Mouse (Mus musculus): ENCODE data around the gene Emid1. TPM values are rescaled to one million over a fixed set of nuclear protein-coding genes. Genes with fewer than 3 reads are reported as not detected.
A peak's percentile ranks its signal among the peaks of the same experiment; 100 is the strongest.

Gene Emid1
- polyA plus RNA-seq, 1 experiment from 2014 or later: 48.7 TPM

DNA sequence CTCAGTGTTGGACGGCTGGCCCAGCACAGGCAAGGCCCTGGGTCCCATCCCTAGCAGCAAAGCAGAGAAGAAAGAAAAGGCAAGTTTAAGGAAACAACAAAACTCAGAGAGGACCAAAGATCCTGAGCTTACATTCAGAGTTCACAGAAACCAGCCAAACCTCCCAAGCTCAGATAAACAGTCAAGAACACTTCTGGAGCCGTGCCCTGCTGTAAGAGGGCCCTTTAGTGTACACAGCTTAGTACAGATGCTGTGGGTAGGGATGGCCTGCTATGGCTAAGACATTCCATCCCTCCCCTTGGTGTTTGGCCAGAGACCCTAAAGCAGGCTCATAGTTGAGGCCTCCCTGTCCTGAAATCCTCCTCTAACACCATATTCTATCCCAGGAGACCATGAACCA is 13.4 kb downstream of the Emid1 start:
- Histone ChIP-seq H3K9me3 (ENCODE audit: control insufficient read depth, low read length) (no peaks in the 10 kb centered on the region), H3K36me3 (ENCODE audit: control insufficient read depth, insufficient read depth, low read length) (no peaks in the 10 kb centered on the region), H3K27me3 (ENCODE audit: control insufficient read depth, insufficient read depth, low read length) (no peaks in the 10 kb centered on the region), H3K9ac (ENCODE audit: low read length) (no peak overlapping the region), H3K4me1 (replicated peaks; ENCODE audit: control insufficient read depth, insufficient read depth) (peaks cover 12% of the 10 kb centered on the region; the same call in 1 of the 2 replicates), H3K4me3 (ENCODE audit: low read depth, low read length) (no peak overlapping the region), H3K4me2 (replicated peaks; ENCODE audit: low read depth) (peak overlapping the region; percentile 29; the same call in 1 of the 2 replicates), H3K27ac (replicated peaks) (peak overlapping the region; percentile 79)
- ATAC-seq (ENCODE audit: low FRiP score, low TSS enrichment): no peak
- TF ChIP-seq CTCF (IDR thresholded peaks at IDR 0.05; ENCODE audit: low read depth): no peak
- TF ChIP-seq EP300 (optimal IDR thresholded peaks at IDR 0.05): no peak
- DNase-seq (ENCODE audit: low spot score): no peak
- WGBS: 34% methylated on average over 2 of the region's 2 CpGs

DNA sequence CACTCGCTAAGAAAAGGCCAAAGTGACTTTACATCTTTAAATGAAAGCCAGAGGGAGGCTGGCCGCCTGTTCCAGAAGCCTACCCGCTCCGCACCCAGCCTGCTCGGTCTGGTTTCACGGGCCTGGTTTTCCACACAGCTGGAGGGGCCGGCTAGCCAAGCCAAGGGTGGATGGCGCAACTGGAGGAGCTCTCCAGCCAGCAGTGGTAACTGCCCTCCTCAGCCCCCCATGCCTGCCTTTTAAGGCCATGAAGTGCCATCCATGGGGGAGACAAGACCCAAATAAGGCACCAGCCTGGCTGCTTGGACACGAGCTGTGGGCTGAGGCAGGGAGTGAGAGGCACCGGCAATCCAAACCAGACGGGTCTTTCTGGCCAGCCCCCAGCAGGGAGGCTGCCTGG is 16.1 kb downstream of the Emid1 start:
- TF ChIP-seq CTCF (IDR thresholded peaks at IDR 0.05; ENCODE audit: low read depth) (no peak), EP300 (optimal IDR thresholded peaks at IDR 0.05) (no peak)
- DNase-seq (ENCODE audit: low spot score) (no peak), ATAC-seq (ENCODE audit: low FRiP score, low TSS enrichment) (peak; percentile 70; the same call in 1 of the 2 replicates)
- no peaks in the 10 kb centered on the region for H3K27me3 ChIP-seq (ENCODE audit: control insufficient read depth, insufficient read depth, low read length)
- H3K9ac ChIP-seq (ENCODE audit: low read length): peak overlapping the region; percentile 35; the same call in 1 of the 2 replicates
- peak overlapping the region; percentile 77 for H3K27ac ChIP-seq (replicated peaks)
- H3K4me3 ChIP-seq (ENCODE audit: low read depth, low read length): 0 out of 2 replicates have a peak overlapping the region, but pooled peaks have one; percentile 15
- H3K4me2 ChIP-seq (replicated peaks; ENCODE audit: low read depth): no peak overlapping the region
- H3K4me1 ChIP-seq (replicated peaks; ENCODE audit: control insufficient read depth, insufficient read depth): peaks cover 9% of the 10 kb centered on the region; the same call in 1 of the 2 replicates
- 60% methylated on average over 11 of the region's 11 CpGs for WGBS
- no peaks in the 10 kb centered on the region for H3K36me3 ChIP-seq (ENCODE audit: control insufficient read depth, insufficient read depth, low read length)
- H3K9me3 ChIP-seq (ENCODE audit: control insufficient read depth, low read length): no peaks in the 10 kb centered on the region

DNA sequence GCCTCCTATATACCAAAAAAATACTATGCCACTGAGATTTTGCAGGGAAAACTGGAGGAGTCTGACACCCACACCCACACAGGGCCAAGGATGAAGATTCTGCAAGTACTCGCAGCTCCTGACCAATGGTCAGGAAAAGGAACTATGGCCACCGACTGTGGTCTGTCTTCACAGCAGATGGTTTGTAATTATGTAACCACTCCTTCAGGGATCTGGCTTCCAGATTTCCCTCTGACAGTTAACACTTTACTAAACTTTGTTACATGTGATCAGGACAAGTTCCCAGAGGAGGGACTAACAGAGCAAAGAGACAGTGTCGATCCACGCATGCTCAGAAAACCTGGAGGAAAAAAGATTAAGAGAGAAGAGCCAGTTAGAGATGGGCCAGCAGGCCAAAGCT is 19.3 kb downstream of the Emid1 start:
- Histone ChIP-seq H3K27ac (replicated peaks) (no peak overlapping the region), H3K4me3 (ENCODE audit: low read depth, low read length) (no peak overlapping the region), H3K27me3 (ENCODE audit: control insufficient read depth, insufficient read depth, low read length) (no peaks in the 10 kb centered on the region), H3K4me2 (replicated peaks; ENCODE audit: low read depth) (no peak overlapping the region), H3K36me3 (ENCODE audit: control insufficient read depth, insufficient read depth, low read length) (no peaks in the 10 kb centered on the region; the same call in 1 of the 2 replicates), H3K9me3 (ENCODE audit: control insufficient read depth, low read length) (no peaks in the 10 kb centered on the region), H3K9ac (ENCODE audit: low read length) (no peak overlapping the region), H3K4me1 (replicated peaks; ENCODE audit: control insufficient read depth, insufficient read depth) (0 out of 2 replicates have a peak, but pooled peaks cover 3% of the 10 kb centered on the region)
- TF ChIP-seq EP300 (optimal IDR thresholded peaks at IDR 0.05): no peak
- TF ChIP-seq CTCF (IDR thresholded peaks at IDR 0.05; ENCODE audit: low read depth): no peak
- WGBS: 52% methylated on average over 4 of the region's 4 CpGs
- no peak for ATAC-seq (ENCODE audit: low FRiP score, low TSS enrichment)
- DNase-seq (ENCODE audit: low spot score): no peak

DNA sequence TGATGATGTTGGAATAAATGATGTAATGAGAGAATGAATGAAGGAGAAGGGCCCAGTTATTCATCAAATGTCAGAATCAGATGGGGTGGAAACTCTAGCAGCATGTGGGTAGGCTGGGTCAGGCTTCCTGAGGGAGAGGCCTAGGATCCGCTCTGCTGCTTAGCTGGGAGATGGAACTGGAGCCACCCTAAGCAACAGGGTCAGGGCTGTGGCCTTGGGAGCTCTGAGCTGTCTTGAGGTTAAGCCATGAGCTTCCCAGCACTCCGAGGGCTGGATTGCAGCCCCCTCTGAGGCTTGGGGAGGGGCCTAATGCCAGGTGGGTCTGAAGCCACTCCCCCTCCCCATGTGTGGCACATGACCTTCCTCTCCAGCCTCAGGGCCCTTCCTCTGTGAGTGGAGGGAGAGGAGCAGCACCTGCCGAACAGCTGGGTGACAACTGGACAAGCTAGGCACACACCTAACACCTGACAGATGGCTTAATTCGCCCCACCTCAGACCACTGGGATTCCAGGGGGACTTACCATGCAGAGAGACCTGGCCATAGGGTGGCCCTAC is 21.9 kb downstream of the Emid1 start:
- no peak overlapping the region for H3K4me3 ChIP-seq (ENCODE audit: low read depth, low read length)
- no peaks in the 10 kb centered on the region; the same call in 1 of the 2 replicates for H3K36me3 ChIP-seq (ENCODE audit: control insufficient read depth, insufficient read depth, low read length)
- H3K4me2 ChIP-seq (replicated peaks; ENCODE audit: low read depth): no peak overlapping the region
- DNase-seq (ENCODE audit: low spot score) (no peak), ATAC-seq (ENCODE audit: low FRiP score, low TSS enrichment) (no peak)
- no peak overlapping the region for H3K27ac ChIP-seq (replicated peaks)
- H3K27me3 ChIP-seq (ENCODE audit: control insufficient read depth, insufficient read depth, low read length): no peaks in the 10 kb centered on the region
- H3K9me3 ChIP-seq (ENCODE audit: control insufficient read depth, low read length): no peaks in the 10 kb centered on the region
- 0 out of 2 replicates have a peak, but pooled peaks cover 3% of the 10 kb centered on the region for H3K4me1 ChIP-seq (replicated peaks; ENCODE audit: control insufficient read depth, insufficient read depth)
- no peak overlapping the region for H3K9ac ChIP-seq (ENCODE audit: low read length)
- TF ChIP-seq EP300 (optimal IDR thresholded peaks at IDR 0.05): no peak
- no peak for TF ChIP-seq CTCF (IDR thresholded peaks at IDR 0.05; ENCODE audit: low read depth)
- WGBS: 64% methylated on average over 4 of the region's 4 CpGs

DNA sequence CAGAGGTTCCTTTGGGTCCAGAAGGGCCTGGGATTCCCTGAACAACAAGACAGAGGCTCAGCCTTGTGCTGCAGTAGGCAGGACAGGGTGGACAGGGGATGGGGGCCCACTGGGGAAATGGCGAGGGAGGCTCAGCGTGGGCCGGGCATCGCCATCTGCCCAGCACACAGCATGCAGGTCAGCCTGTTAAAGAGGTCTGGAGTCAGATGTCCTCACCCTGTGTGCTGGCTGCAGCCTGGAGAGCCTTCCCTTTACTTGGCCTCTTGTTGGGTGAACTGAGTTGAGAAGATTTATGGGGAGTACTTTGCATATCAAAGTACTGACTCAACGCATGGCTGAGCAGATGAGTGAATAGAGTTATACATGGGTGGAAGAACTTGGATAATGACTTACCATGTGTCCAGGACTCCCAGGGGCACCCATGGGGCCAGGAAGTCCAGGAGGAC is 23.0 kb downstream of the Emid1 start:
- ATAC-seq (ENCODE audit: low FRiP score, low TSS enrichment): 0 out of 2 replicates have a peak, but pooled peaks have one; percentile 21
- no peaks in the 10 kb centered on the region for H3K27me3 ChIP-seq (ENCODE audit: control insufficient read depth, insufficient read depth, low read length)
- H3K4me1 ChIP-seq (replicated peaks; ENCODE audit: control insufficient read depth, insufficient read depth): 0 out of 2 replicates have a peak, but pooled peaks cover 3% of the 10 kb centered on the region
- no peak overlapping the region for H3K4me3 ChIP-seq (ENCODE audit: low read depth, low read length)
- no peaks in the 10 kb centered on the region; the same call in 1 of the 2 replicates for H3K36me3 ChIP-seq (ENCODE audit: control insufficient read depth, insufficient read depth, low read length)
- H3K9ac ChIP-seq (ENCODE audit: low read length): peak overlapping the region; percentile 35; the same call in 1 of the 2 replicates
- no peak for DNase-seq (ENCODE audit: low spot score)
- no peak overlapping the region for H3K27ac ChIP-seq (replicated peaks)
- no peaks in the 10 kb centered on the region for H3K9me3 ChIP-seq (ENCODE audit: control insufficient read depth, low read length)
- WGBS: 53% methylated on average over 5 of the region's 5 CpGs
- no peak overlapping the region for H3K4me2 ChIP-seq (replicated peaks; ENCODE audit: low read depth)
- no peak for TF ChIP-seq EP300 (optimal IDR thresholded peaks at IDR 0.05)
- TF ChIP-seq CTCF (IDR thresholded peaks at IDR 0.05; ENCODE audit: low read depth): no peak

DNA sequence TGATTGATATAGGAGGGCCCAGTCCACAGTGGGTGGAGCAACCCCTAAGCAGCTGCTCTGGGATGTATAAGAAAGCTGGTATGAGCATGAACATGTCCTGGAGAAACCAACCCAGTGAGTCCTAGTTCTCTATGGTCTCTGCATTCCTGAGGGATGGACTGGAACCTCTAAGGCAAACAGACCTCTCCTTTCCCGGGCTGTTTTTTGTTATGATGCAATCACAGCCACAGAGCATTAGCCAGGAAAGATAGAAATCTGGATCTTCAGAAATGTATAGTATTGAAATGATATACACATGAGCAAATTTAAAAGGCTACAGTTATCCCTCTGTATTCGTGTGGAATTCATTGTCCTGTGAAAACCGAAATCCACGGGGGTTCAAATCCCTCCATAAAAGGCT is 26.3 kb downstream of the Emid1 start:
- 56% methylated on average over 4 of the region's 4 CpGs for WGBS
- no peak overlapping the region for H3K4me3 ChIP-seq (ENCODE audit: low read depth, low read length)
- H3K27me3 ChIP-seq (ENCODE audit: control insufficient read depth, insufficient read depth, low read length): no peaks in the 10 kb centered on the region
- 0 out of 2 replicates have a peak, but pooled peaks cover 3% of the 10 kb centered on the region for H3K4me1 ChIP-seq (replicated peaks; ENCODE audit: control insufficient read depth, insufficient read depth)
- ATAC-seq (ENCODE audit: low FRiP score, low TSS enrichment) (no peak), DNase-seq (ENCODE audit: low spot score) (no peak)
- H3K4me2 ChIP-seq (replicated peaks; ENCODE audit: low read depth): no peak overlapping the region
- H3K9me3 ChIP-seq (ENCODE audit: control insufficient read depth, low read length): no peaks in the 10 kb centered on the region
- H3K27ac ChIP-seq (replicated peaks): no peak overlapping the region
- no peaks in the 10 kb centered on the region; the same call in 1 of the 2 replicates for H3K36me3 ChIP-seq (ENCODE audit: control insufficient read depth, insufficient read depth, low read length)
- TF ChIP-seq EP300 (optimal IDR thresholded peaks at IDR 0.05) (no peak), CTCF (IDR thresholded peaks at IDR 0.05; ENCODE audit: low read depth) (no peak)
- H3K9ac ChIP-seq (ENCODE audit: low read length): no peak overlapping the region
